In genomic region chr11:44049253-44049976, GRCm38 (mm10) we compare ENCODE assay signal across 18 mouse cellular contexts.
A peak's percentile ranks its signal among the peaks of the same experiment; 100 is the strongest.
DNase-seq lines count a peak whose midpoint lies in the region; TF ChIP-seq lines count a peak whose summit lies in the region.
"Had no signal": no experiment of that assay in that cellular context is flagged by ENCODE, and none has a peak within 500 bp of the region (broad histone marks: within the 10 kb centered on the region; RNA-seq: fewer than 3 reads in every experiment).

No protein-coding gene starts in this region.

- no peak overlapping the region for H3K4me3 ChIP-seq in embryonic fibroblast, embryonic 13.5 days (ENCODE audit: insufficient read depth, low read length)
- H3K4me3 ChIP-seq in gastrocnemius, adult 2 months, result no peak overlapping the region
- H3K4me3 ChIP-seq: embryonic facial prominence, embryonic 13.5 days; forebrain, embryonic 15.5 days; heart, embryonic 15.5 days; hindbrain, embryonic 13.5 days had no signal

- H3K4me1 ChIP-seq in embryonic fibroblast, embryonic 13.5 days (ENCODE audit: control insufficient read depth, insufficient read depth, low read length), result peaks cover 14% of the 10 kb centered on the region
- H3K4me1 ChIP-seq: embryonic facial prominence, embryonic 13.5 days; forebrain, embryonic 15.5 days; heart, embryonic 15.5 days; hindbrain, embryonic 13.5 days had no signal

- H3K27ac ChIP-seq in embryonic fibroblast, embryonic 13.5 days (ENCODE audit: insufficient read depth, low read length), result peak overlapping the region; percentile 18; the same call in 1 of the 2 replicates
- H3K27ac ChIP-seq in gastrocnemius, adult 2 months, result no peak overlapping the region
- H3K27ac ChIP-seq: embryonic facial prominence, embryonic 13.5 days; forebrain, embryonic 15.5 days; heart, embryonic 15.5 days; hindbrain, embryonic 13.5 days; hindbrain, postnatal 0 days had no signal

- TF ChIP-seq POLR2A in embryonic fibroblast, embryonic 13.5 days (IDR thresholded peaks at IDR 0.05; ENCODE audit: low read depth, low read length), result no peak

- intact Hi-C loops in left cerebral cortex, postnatal 4 days (cut with DNase I), result no loop called here
- intact Hi-C loops in gastrocnemius, adult 2 months (cut with DNase I), result no loop called here

- peak; percentile 84 for DNase-seq in 3T3-L1 (ENCODE audit: low read depth, low spot score)
- peak; percentile 62 for DNase-seq in Muller cell, postnatal 12 days (ENCODE audit: inconsistent ontology term)
- no peak for DNase-seq in left cerebral cortex, postnatal 4 days
- DNase-seq in gastrocnemius, adult 2 months, result no peak
- no peak for DNase-seq in ovary, postnatal 10 days (ENCODE audit: low spot score)
- DNase-seq: adrenal gland, postnatal 14 days; cerebellum, adult 18-20 months; cerebellum, adult 9-11 months; cerebellum, postnatal 36 days; gastrocnemius, postnatal 10 days; heart, adult 18-20 months; heart, postnatal 14 days had no signal

- TF ChIP-seq CTCF in embryonic fibroblast, embryonic 13.5 days (IDR thresholded peaks at IDR 0.05; ENCODE audit: borderline replicate concordance, insufficient read depth, low read length), result no peak
- TF ChIP-seq CTCF in gastrocnemius, adult 2 months (IDR thresholded peaks at IDR 0.05), result no peak

Comparison
In these comparisons a context has a peak if more than half of its experiments do, and no peak if none do; other contexts are left out.
1. DNase-seq: peak in 3T3-L1 (single experiment) and Muller cell, postnatal 12 days (single experiment); none in left cerebral cortex, postnatal 4 days (single experiment), gastrocnemius, adult 2 months (single experiment) and ovary, postnatal 10 days (single experiment).